Mouse (Mus musculus) midbrain, embryonic 11.5 days (tissue): Measurements from ENCODE around the gene Mboat1. TPM values are rescaled to one million over a fixed set of nuclear protein-coding genes. Genes with fewer than 3 reads are reported as not detected.

Source experiments
- ATAC-seq: fragments of 200-750 bp; cut with Nextera tagmentation; 2 replicates; pipeline ENCODE4 v1.8.0; 2017; ENCODE audit warnings: moderate TSS enrichment, moderate library complexity; ENCODE audit not compliant: low FRiP score
- DNase-seq: peaks from one replicate; pipeline ENCODE4 v3.0.0; 2015; ENCODE audit warnings: low spot score; ENCODE audit errors: missing footprints
- H3K27ac ChIP-seq: fragments of 300-500 bp; sonication (generic); 2 replicates; pipeline ENCODE4 v1.5.1; 2014; ENCODE audit warnings: low read depth, low read length
- H3K27me3 ChIP-seq: fragments of 300-500 bp; sonication (generic); 2 replicates; pipeline ENCODE4 v1.6.1; 2014; ENCODE audit warnings: mild to moderate bottlenecking, low read length, moderate library complexity, mixed read lengths; ENCODE audit not compliant: control insufficient read depth, insufficient read depth
- H3K36me3 ChIP-seq: fragments of 300-500 bp; sonication (generic); 2 replicates; pipeline ENCODE4 v1.6.1; 2014; ENCODE audit warnings: mild to moderate bottlenecking, low read length, moderate library complexity, mixed read lengths; ENCODE audit not compliant: control insufficient read depth, insufficient read depth
- H3K4me1 ChIP-seq: fragments of 300-500 bp; sonication (generic); 2 replicates; pipeline ENCODE4 v1.6.1; 2014; ENCODE audit warnings: low read length; ENCODE audit not compliant: control insufficient read depth, insufficient read depth
- H3K4me2 ChIP-seq: fragments of 300-500 bp; sonication (generic); 2 replicates; pipeline ENCODE4 v1.6.1; 2014; ENCODE audit warnings: mild to moderate bottlenecking, moderate library complexity
- H3K4me3 ChIP-seq: fragments of 300-500 bp; sonication (generic); 2 replicates; pipeline ENCODE4 v1.5.1; 2014; ENCODE audit warnings: low read depth, low read length
- H3K9ac ChIP-seq: fragments of 300-500 bp; sonication (generic); 2 replicates; pipeline ENCODE4 v1.6.1; 2014; ENCODE audit warnings: low read length
- H3K9me3 ChIP-seq: fragments of 300-500 bp; sonication (generic); 2 replicates; pipeline ENCODE4 v1.6.1; 2016; ENCODE audit warnings: low read length; ENCODE audit not compliant: control insufficient read depth
- WGBS: fragments of 180-500 bp; shearing (Covaris S2); extraction: QIAGEN DNeasy Blood & Tissue Kit; methylation state at CpG from one replicate; pipeline ENCODE4 v1.1.7; 2014; 5-methylcytosine and 5-hydroxymethylcytosine counted together
- polyA plus RNA-seq: library from polyadenylated mRNA; unstranded; fragments of >200 nt; fragmentation: Nextera tagmentation; extraction: Ambion mirVana; gene quantifications from 2 replicates; pipeline ENCODE4 v1.2.1, GENCODE M21; 2014

Mboat1 gene
- polyA plus RNA-seq, 1 experiment from 2014 or later, result 7.2 TPM

DNA sequence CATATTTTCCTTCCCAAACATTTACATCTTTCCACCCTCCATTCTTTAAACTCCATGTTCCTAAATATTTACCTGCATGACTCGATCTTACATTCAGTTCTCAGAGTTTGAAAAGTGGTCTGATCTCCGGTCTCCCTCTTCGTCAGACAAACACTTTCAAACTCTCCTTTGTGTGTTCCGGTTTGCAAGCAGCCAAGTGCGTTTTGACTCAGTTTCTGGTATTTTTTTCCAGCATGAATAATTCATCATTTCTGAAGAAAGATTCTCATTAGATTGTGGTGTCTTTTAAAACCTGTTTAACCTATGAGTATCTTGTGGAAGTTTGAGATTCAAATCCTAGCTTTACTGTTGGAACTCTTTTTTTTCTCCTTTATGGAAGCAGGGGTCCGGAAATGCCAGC lies 33.8 kb downstream of the Mboat1 start:
- no peaks in the 10 kb centered on the region for H3K36me3 ChIP-seq
- H3K9me3 ChIP-seq, result no peaks in the 10 kb centered on the region
- no peaks in the 10 kb centered on the region for H3K4me1 ChIP-seq
- no peak for ATAC-seq
- no peak for DNase-seq
- 83% methylated on average over 6 of the region's 6 CpGs for WGBS
- H3K27me3 ChIP-seq, result no peaks in the 10 kb centered on the region
- no peak overlapping the region for H3K4me2 ChIP-seq
- no peak overlapping the region for H3K9ac ChIP-seq
- H3K4me3 ChIP-seq, result no peak overlapping the region
- H3K27ac ChIP-seq, result no peak overlapping the region

DNA sequence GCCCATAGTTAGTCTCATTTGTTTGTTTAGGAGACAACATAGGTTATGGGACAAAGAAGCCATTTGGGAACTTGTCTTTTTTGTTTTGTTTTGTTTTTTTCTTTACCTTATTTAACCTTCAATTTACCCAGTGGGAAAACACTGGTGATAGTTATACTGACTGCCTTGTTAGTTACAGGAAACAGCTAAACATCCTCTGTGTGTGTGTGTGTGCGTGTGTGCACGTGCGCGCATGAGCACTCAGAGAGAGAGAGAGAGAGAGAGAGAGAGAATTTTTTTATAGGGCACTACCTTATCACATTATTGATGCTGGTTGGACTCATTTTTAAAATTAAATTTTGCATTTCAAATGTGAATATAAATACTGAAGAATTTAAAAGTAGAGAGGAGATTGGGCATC lies 38.3 kb downstream of the Mboat1 start:
- H3K4me1 ChIP-seq, result no peaks in the 10 kb centered on the region
- H3K27ac ChIP-seq, result no peak overlapping the region
- H3K36me3 ChIP-seq, result no peaks in the 10 kb centered on the region
- no peak overlapping the region for H3K4me2 ChIP-seq
- no peaks in the 10 kb centered on the region for H3K27me3 ChIP-seq
- H3K4me3 ChIP-seq, result no peak overlapping the region
- H3K9ac ChIP-seq, result no peak overlapping the region
- H3K9me3 ChIP-seq, result no peaks in the 10 kb centered on the region
- ATAC-seq (no peak), DNase-seq (no peak)
- 89% methylated on average over 4 of the region's 4 CpGs for WGBS

GRCm38 (mm10) chr13:30177356-30177755 lies 41.1 kb downstream of the Mboat1 start:
- Histone ChIP-seq H3K36me3 (no peaks in the 10 kb centered on the region), H3K27ac (no peak overlapping the region), H3K4me3 (no peak overlapping the region), H3K27me3 (no peaks in the 10 kb centered on the region), H3K4me1 (no peaks in the 10 kb centered on the region), H3K9me3 (no peaks in the 10 kb centered on the region), H3K4me2 (no peak overlapping the region), H3K9ac (no peak overlapping the region)
- DNase-seq, result no peak
- no peak for ATAC-seq
- WGBS, result 90% methylated on average over 6 of the region's 6 CpGs

DNA sequence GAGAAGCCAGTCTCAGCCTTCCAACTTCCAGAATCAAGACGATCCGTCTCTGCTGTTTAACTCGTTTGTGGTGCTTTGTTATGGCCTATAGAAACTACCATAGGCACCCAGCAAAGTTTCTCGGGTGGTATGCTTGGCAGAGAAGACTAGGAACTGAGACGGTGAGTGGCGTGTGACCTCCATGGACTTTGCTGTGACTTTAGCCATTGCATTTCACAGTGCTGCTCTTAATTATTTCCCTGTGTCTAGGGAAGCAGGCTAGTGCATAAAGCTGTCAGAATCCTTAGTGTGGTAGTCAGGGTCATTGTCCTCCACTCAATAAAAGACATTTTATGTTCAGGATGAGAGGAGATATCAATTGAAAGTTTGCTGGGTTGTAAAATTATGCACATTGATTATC lies 49.3 kb downstream of the Mboat1 start:
- Histone ChIP-seq H3K36me3 (no peaks in the 10 kb centered on the region), H3K27me3 (no peaks in the 10 kb centered on the region), H3K27ac (no peak overlapping the region), H3K9ac (no peak overlapping the region), H3K4me2 (no peak overlapping the region), H3K4me3 (no peak overlapping the region), H3K4me1 (no peaks in the 10 kb centered on the region; the same call in 1 of the 2 replicates), H3K9me3 (no peaks in the 10 kb centered on the region)
- ATAC-seq (no peak), DNase-seq (no peak)
- WGBS, result 58% methylated on average over 6 of the region's 6 CpGs

GRCm38 (mm10) chr13:30185959-30186358 lies 49.7 kb downstream of the Mboat1 start:
- no peaks in the 10 kb centered on the region for H3K27me3 ChIP-seq
- H3K36me3 ChIP-seq, result no peaks in the 10 kb centered on the region
- H3K9me3 ChIP-seq, result no peaks in the 10 kb centered on the region
- ATAC-seq (0 out of 2 replicates have a peak, but pooled peaks have one; percentile 22), DNase-seq (peak; percentile 84)
- H3K4me3 ChIP-seq, result no peak overlapping the region
- H3K9ac ChIP-seq, result no peak overlapping the region
- no peak overlapping the region for H3K4me2 ChIP-seq
- WGBS, result 42% methylated on average over 6 of the region's 6 CpGs
- H3K27ac ChIP-seq, result no peak overlapping the region
- H3K4me1 ChIP-seq, result no peaks in the 10 kb centered on the region; the same call in 1 of the 2 replicates

GRCm38 (mm10) chr13:30186456-30186855 lies 50.2 kb downstream of the Mboat1 start:
- H3K27ac ChIP-seq, result no peak overlapping the region
- no peak overlapping the region for H3K4me2 ChIP-seq
- H3K4me3 ChIP-seq, result no peak overlapping the region
- no peaks in the 10 kb centered on the region for H3K9me3 ChIP-seq
- DNase-seq (no peak), ATAC-seq (peak; percentile 81)
- H3K4me1 ChIP-seq, result no peaks in the 10 kb centered on the region; the same call in 1 of the 2 replicates
- 68% methylated on average over 8 of the region's 8 CpGs for WGBS
- no peaks in the 10 kb centered on the region for H3K36me3 ChIP-seq
- no peak overlapping the region for H3K9ac ChIP-seq
- H3K27me3 ChIP-seq, result no peaks in the 10 kb centered on the region

GRCm38 (mm10) chr13:30192031-30192716 lies 55.9 kb downstream of the Mboat1 start:
- WGBS, result 74% methylated on average over 3 of the region's 3 CpGs
- Histone ChIP-seq H3K4me3 (no peak overlapping the region), H3K36me3 (no peaks in the 10 kb centered on the region), H3K4me2 (no peak overlapping the region), H3K4me1 (no peaks in the 10 kb centered on the region), H3K27me3 (no peaks in the 10 kb centered on the region), H3K9me3 (no peaks in the 10 kb centered on the region), H3K27ac (no peak overlapping the region), H3K9ac (no peak overlapping the region)
- no peak for ATAC-seq
- DNase-seq, result no peak

GRCm38 (mm10) chr13:30193363-30193762 lies 57.1 kb downstream of the Mboat1 start:
- H3K36me3 ChIP-seq, result no peaks in the 10 kb centered on the region
- no peak overlapping the region for H3K27ac ChIP-seq
- H3K4me1 ChIP-seq, result no peaks in the 10 kb centered on the region
- ATAC-seq, result no peak
- H3K4me3 ChIP-seq, result no peak overlapping the region
- H3K4me2 ChIP-seq, result no peak overlapping the region
- no peaks in the 10 kb centered on the region for H3K27me3 ChIP-seq
- H3K9ac ChIP-seq, result no peak overlapping the region
- DNase-seq, result no peak
- no peaks in the 10 kb centered on the region for H3K9me3 ChIP-seq
- WGBS, result 77% methylated on average over 4 of the region's 4 CpGs

DNA sequence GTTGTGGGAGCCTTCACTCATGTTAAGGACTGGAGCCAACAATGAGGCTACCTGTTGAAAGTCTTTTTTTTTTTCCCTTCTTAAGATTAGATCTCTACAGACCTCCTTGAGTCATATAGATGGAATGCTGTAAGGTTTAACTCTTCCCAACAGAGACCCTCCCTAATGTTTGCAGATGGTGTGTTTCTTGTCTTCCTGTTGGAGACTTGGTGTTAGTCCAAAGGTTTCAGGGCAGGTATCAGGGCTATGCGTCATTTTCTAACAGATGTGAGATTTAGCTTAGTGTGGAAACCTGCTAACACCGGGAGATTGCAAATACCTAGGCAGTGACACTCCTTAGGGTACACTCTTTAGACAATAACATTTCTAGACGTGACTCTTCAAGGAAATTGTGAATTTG lies 58.5 kb downstream of the Mboat1 start:
- no peak overlapping the region for H3K9ac ChIP-seq
- H3K9me3 ChIP-seq, result no peaks in the 10 kb centered on the region
- no peak for ATAC-seq
- no peak overlapping the region for H3K4me3 ChIP-seq
- DNase-seq, result no peak
- no peak overlapping the region for H3K27ac ChIP-seq
- no peaks in the 10 kb centered on the region for H3K4me1 ChIP-seq
- no peaks in the 10 kb centered on the region for H3K27me3 ChIP-seq
- H3K4me2 ChIP-seq, result no peak overlapping the region
- no peaks in the 10 kb centered on the region for H3K36me3 ChIP-seq
- WGBS, result 84% methylated on average over 3 of the region's 3 CpGs
